Mouse (Mus musculus) leukemia stem cell, adult 10-12 weeks (primary cell): ENCODE measurements around the gene S100a8. TPM values are rescaled to one million over a fixed set of nuclear protein-coding genes. Genes with fewer than 3 reads are reported as not detected.

Source experiments
- polyA plus RNA-seq: library from polyadenylated mRNA; stranded (reverse); fragments of >175 nt; gene quantifications from 2 replicates; pipeline ENCODE4 v1.2.3, GENCODE M21; 2012; ENCODE audit warnings: low replicate concordance

Gene S100a8
- polyA plus RNA-seq, result 0.75 and 4.8 TPM in 2 replicates

DNA sequence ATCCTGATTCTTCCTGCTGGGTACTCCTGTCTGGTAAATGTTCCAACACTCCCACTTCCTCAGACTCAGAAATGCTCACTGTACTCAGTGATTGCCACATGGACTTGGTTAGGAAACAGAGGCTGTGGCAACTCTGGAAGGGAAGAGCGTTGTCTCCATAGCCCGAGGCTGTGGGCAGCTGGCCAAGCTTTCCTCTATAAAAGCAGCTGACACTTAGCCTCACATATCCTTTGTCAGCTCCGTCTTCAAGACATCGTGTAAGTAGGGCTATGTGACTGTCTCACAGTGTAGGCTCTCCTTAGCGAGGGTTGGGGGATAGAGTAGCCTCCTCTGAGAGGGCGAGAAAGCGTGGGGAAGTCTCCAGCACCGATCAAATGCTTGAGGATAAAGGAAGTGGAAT lies at the start of gene S100a8:
TSS of gene S100a8 (plus strand) at position 133 of the 400 bp plus-strand sequence.

DNA sequence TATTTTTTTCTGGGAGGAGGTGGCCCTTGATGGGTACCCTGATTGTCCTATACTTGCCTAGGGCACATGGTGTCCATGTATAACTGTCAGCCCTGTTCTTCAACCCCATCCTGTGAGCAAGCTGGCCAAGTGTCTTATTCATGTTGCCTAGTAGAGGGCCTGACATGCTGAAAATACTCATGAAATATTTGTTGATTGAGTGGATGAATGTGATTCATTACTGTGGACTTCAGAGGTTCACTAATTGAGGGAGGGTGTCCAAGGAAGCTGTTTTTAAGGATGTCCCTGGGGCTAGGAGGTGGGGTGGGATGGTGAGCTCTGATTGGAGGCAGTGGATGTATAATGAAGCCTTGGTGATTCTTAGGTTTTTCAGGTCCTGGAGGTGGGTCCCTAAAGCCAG lies 15.1 kb upstream of the S100a8 start, which contains the start of gene S100a7a:
TSS of gene S100a7a (plus strand) at position 301 of the 400 bp plus-strand sequence.

DNA sequence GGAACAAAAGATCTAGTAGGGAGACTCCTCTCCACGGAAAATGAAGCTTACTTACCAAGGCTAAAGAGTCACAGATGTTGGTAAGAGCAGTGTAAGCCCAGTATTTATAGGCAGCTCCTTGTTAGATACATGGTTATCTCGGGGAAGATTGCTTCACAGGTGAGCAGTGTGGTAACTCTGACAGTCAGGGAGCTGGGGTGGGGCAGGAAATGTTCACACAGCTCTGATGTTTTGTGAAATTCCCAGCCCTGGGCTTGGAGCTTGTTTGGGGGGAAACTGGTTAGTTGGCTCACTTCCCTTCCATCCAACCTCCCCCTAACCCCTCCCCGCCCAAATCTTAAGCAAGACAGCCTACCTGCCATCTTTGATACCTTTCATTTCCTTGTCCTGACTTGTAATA lies 26.8 kb downstream of the S100a8 start, which contains the start of gene S100a9:
TSS of gene S100a9 (minus strand) at position 109 of the 400 bp plus-strand sequence.

Other genes with a start within 250 kb of the S100a8 start
- gene Ints3, start 235.4 kb upstream of the S100a8 start, polyA plus RNA-seq, result 28.3 and 56.0 TPM in 2 replicates
- gene Npr1, start 203.1 kb upstream of the S100a8 start, polyA plus RNA-seq, result 0.89 and 5.8 TPM in 2 replicates
- 8.3 and 17.4 TPM in 2 replicates for gene Ilf2, start 192.9 kb upstream of the S100a8 start, polyA plus RNA-seq
- 1.9 and 2.3 TPM in 2 replicates for gene Snapin, start 177.9 kb upstream of the S100a8 start, polyA plus RNA-seq
- 77.5 and 97.8 TPM in 2 replicates for gene Chtop, start 159.5 kb upstream of the S100a8 start, polyA plus RNA-seq
- 4.6 and 6.4 TPM in 2 replicates for gene S100a1, start 154.6 kb upstream of the S100a8 start, polyA plus RNA-seq
- gene S100a13, start 154.5 kb upstream of the S100a8 start, polyA plus RNA-seq, result 1.4 and 4.0 TPM in 2 replicates
- not detected in 2 replicates for gene S100a14, start 142.1 kb upstream of the S100a8 start, polyA plus RNA-seq
- gene S100a16, start 131.7 kb upstream of the S100a8 start, polyA plus RNA-seq, result 1.6 and 3.6 TPM in 2 replicates
- gene S100a3, start 108.4 kb upstream of the S100a8 start, polyA plus RNA-seq, result not detected in 2 replicates
- not detected in 2 replicates for gene S100a2, start 78.7 kb upstream of the S100a8 start, polyA plus RNA-seq
- gene Gm42674, start 67.1 kb upstream of the S100a8 start, polyA plus RNA-seq, result not detected in 2 replicates
- gene S100a4, start 65.2 kb upstream of the S100a8 start, polyA plus RNA-seq, result 0.43 TPM in 1 of 2 replicates, not detected in the other
- not detected in 2 replicates for gene S100a5, start 60.5 kb upstream of the S100a8 start, polyA plus RNA-seq
- 3.1 and 4.6 TPM in 2 replicates for gene S100a6, start 56.1 kb upstream of the S100a8 start, polyA plus RNA-seq
- not detected in 2 replicates for gene S100a7a, start 15.0 kb upstream of the S100a8 start, polyA plus RNA-seq
- 4.4 and 10.4 TPM in 2 replicates for gene S100a9, start 26.7 kb downstream of the S100a8 start, polyA plus RNA-seq
- not detected in 2 replicates for gene Pglyrp4, start 57.9 kb downstream of the S100a8 start, polyA plus RNA-seq
- not detected in 2 replicates for gene Gm5849, start 108.9 kb downstream of the S100a8 start, polyA plus RNA-seq